Mouse (Mus musculus): Measurements from ENCODE around the gene Gipr.

GRCm38 (mm10) chr7:19146793-19147192, 19.1 kb downstream of the Gipr start:
- TF ChIP-seq MYOG (IDR thresholded peaks at IDR 0.05; ENCODE audit: control insufficient read depth, extremely low read depth, insufficient read length) (no peak), CTCF (IDR thresholded peaks at IDR 0.05; ENCODE audit: control insufficient read depth, insufficient read depth, insufficient read length) (no peak), USF1 (IDR thresholded peaks at IDR 0.05; ENCODE audit: low read depth) (no peak)

All from C2C12 (cell line).